ENCODE assay signal across 8 mouse cellular contexts in genomic region chr1:86497361-86497760, GRCm38 (mm10). TPM values are rescaled to one million over a fixed set of nuclear protein-coding genes. Genes with fewer than 3 reads are reported as not detected.
DNase-seq lines count a peak whose midpoint lies in the region; ATAC-seq and TF ChIP-seq lines count a peak whose summit lies in the region.

No protein-coding gene starts in this region.

- no peaks in the 10 kb centered on the region for H3K9me3 ChIP-seq in lung, postnatal 0 days (ENCODE audit: low read length)

- TF ChIP-seq CTCF in lung, postnatal 0 days (IDR thresholded peaks at IDR 0.05): no peak

- intact Hi-C loops in left cerebral cortex, postnatal 36 days (cut with DNase I): no loop called here

- peaks cover 8% of the 10 kb centered on the region; the same call in 1 of the 2 replicates for H3K4me1 ChIP-seq in lung, postnatal 0 days (ENCODE audit: insufficient read depth, low read depth, low read length)

- no peak overlapping the region for H3K4me3 ChIP-seq in lung, postnatal 0 days (ENCODE audit: low read depth, low read length)

- no peaks in the 10 kb centered on the region for H3K27me3 ChIP-seq in lung, postnatal 0 days (replicated peaks; ENCODE audit: insufficient read depth, low read length)

- no peaks in the 10 kb centered on the region for H3K36me3 ChIP-seq in lung, postnatal 0 days (ENCODE audit: insufficient read depth, low read length)

- peak; percentile 22 to 28 for DNase-seq in cerebellum, postnatal 14 days
- no peak for DNase-seq in cerebellum, adult 18-20 months
- no peak for DNase-seq in lung, postnatal 0 days (ENCODE audit: low spot score)
- no peak for DNase-seq in lung, postnatal 10 days
- DNase-seq in kidney, postnatal 14 days: peak; percentile 82
- DNase-seq in testis, postnatal 10 days (ENCODE audit: low spot score): peak; percentile 66
- DNase-seq in thymus, postnatal 10 days (ENCODE audit: low spot score in 2 of 2): no peak
- no peak for DNase-seq in left cerebral cortex, postnatal 36 days (ENCODE audit: low spot score in 2 of 2)

- no peak overlapping the region for H3K4me2 ChIP-seq in lung, postnatal 0 days (replicated peaks; ENCODE audit: low read depth, low read length)

- 49% methylated on average over 5 of the region's 5 CpGs for WGBS in lung, postnatal 0 days

- TF ChIP-seq EP300 in lung, postnatal 0 days (IDR thresholded peaks at IDR 0.05): no peak

- ATAC-seq in lung, postnatal 0 days: no peak

- no peak overlapping the region for H3K9ac ChIP-seq in lung, postnatal 0 days (replicated peaks; ENCODE audit: low read depth)

- peak overlapping the region; percentile 20; the same call in 1 of the 2 replicates for H3K27ac ChIP-seq in lung, postnatal 0 days (ENCODE audit: low read length)

RNA-seq across cellular contexts. Expression of gene Ptma, which starts 29.2 kb away (rescaled TPM):
- polyA plus RNA-seq in lung, postnatal 0 days (2015; fragmentation: Nextera tagmentation; extraction: Ambion mirVana): 1,264 and 1,361 TPM in 2 replicates
- total RNA-seq in left cerebral cortex, postnatal 36 days (2021): 100 to 1,000 TPM; 384 TPM

Comparison
In these comparisons a context has a peak if more than half of its experiments do, and no peak if none do; other contexts are left out.
1. DNase-seq: peak in cerebellum, postnatal 14 days (2 of 2), kidney, postnatal 14 days (single experiment) and testis, postnatal 10 days (single experiment); none in cerebellum, adult 18-20 months (0 of 2), lung, postnatal 0 days (single experiment), lung, postnatal 10 days (single experiment), thymus, postnatal 10 days (0 of 2) and left cerebral cortex, postnatal 36 days (0 of 2).